ENCODE assay signal across 25 mouse cellular contexts in genomic region chr8:114137181-114137580, GRCm38 (mm10). TPM values are rescaled to one million over a fixed set of nuclear protein-coding genes. Genes with fewer than 3 reads are reported as not detected.
DNase-seq lines count a peak whose midpoint lies in the region; ATAC-seq and TF ChIP-seq lines count a peak whose summit lies in the region.
"Had no signal": no experiment of that assay in that cellular context is flagged by ENCODE, and none has a peak within 500 bp of the region (broad histone marks: within the 10 kb centered on the region; RNA-seq: fewer than 3 reads in every experiment).

No protein-coding gene starts in this region.

- no peak for TF ChIP-seq EP300 in liver, postnatal 0 days (IDR thresholded peaks at IDR 0.05; ENCODE audit: low read depth)

- TF ChIP-seq POLR2A in liver, adult 2 months (IDR thresholded peaks at IDR 0.05; ENCODE audit: extremely low read depth, insufficient read depth, low read length), result no peak

- peak overlapping the region; percentile 42 for H3K9ac ChIP-seq in liver, adult 2 months (ENCODE audit: low read depth, low read length)
- no peak overlapping the region for H3K9ac ChIP-seq in liver, postnatal 0 days (replicated peaks)
- H3K9ac ChIP-seq: embryonic facial prominence, embryonic 12.5 days; forebrain, embryonic 13.5 days; lung, embryonic 14.5 days; midbrain, embryonic 15.5 days had no signal

- H3K4me2 ChIP-seq in liver, postnatal 0 days (ENCODE audit: low read depth, low read length), result no peak overlapping the region
- H3K4me2 ChIP-seq: embryonic facial prominence, embryonic 12.5 days; forebrain, embryonic 13.5 days; lung, embryonic 14.5 days; midbrain, embryonic 15.5 days had no signal

- no peak for TF ChIP-seq CTCF in gastrocnemius, adult 2 months (IDR thresholded peaks at IDR 0.05)
- no peak for TF ChIP-seq CTCF in liver, adult 2 months (IDR thresholded peaks at IDR 0.05; ENCODE audit: low read depth, low read length)
- no peak for TF ChIP-seq CTCF in liver, postnatal 0 days (IDR thresholded peaks at IDR 0.05; ENCODE audit: low read depth)

- peaks cover 25% of the 10 kb centered on the region for H3K4me1 ChIP-seq in liver, adult 2 months (ENCODE audit: control insufficient read depth, insufficient read depth, low read length)
- peaks cover 14% of the 10 kb centered on the region for H3K4me1 ChIP-seq in liver, postnatal 0 days (ENCODE audit: insufficient read depth)

- no peaks in the 10 kb centered on the region for H3K9me3 ChIP-seq in liver, postnatal 0 days (ENCODE audit: low read length)
- H3K9me3 ChIP-seq: embryonic facial prominence, embryonic 12.5 days; forebrain, embryonic 13.5 days; hindbrain, embryonic 10.5 days; midbrain, embryonic 15.5 days had no signal

- peaks cover 23% of the 10 kb centered on the region; the same call in 1 of the 2 replicates for H3K79me2 ChIP-seq in liver, adult 2 months (ENCODE audit: control insufficient read depth, insufficient read depth, low read length)

- H3K27ac ChIP-seq in gastrocnemius, adult 2 months, result peak overlapping the region; percentile 64
- peak overlapping the region; percentile 54 for H3K27ac ChIP-seq in liver, adult 2 months (replicated peaks; ENCODE audit: insufficient read depth, low read depth, low read length)
- no peak overlapping the region for H3K27ac ChIP-seq in liver, postnatal 0 days (ENCODE audit: low read depth)
- H3K27ac ChIP-seq: embryonic facial prominence, embryonic 12.5 days; forebrain, embryonic 13.5 days; hindbrain, embryonic 10.5 days; hindbrain, postnatal 0 days; midbrain, embryonic 15.5 days had no signal

- intact Hi-C loops in gastrocnemius, adult 2 months (cut with DNase I), result no loop called here
- intact Hi-C loops in gastrocnemius, postnatal 36 days (cut with DNase I), result no loop called here

- no peak overlapping the region for H3K4me3 ChIP-seq in gastrocnemius, adult 2 months
- peak overlapping the region; percentile 19; the same call in 1 of the 2 replicates for H3K4me3 ChIP-seq in liver, adult 2 months (ENCODE audit: insufficient read depth, low read depth, low read length)
- no peak overlapping the region for H3K4me3 ChIP-seq in liver, postnatal 0 days (ENCODE audit: low read depth, low read length)
- H3K4me3 ChIP-seq: embryonic facial prominence, embryonic 12.5 days; erythroblast, embryonic 14.5 days; forebrain, embryonic 13.5 days; hindbrain, embryonic 10.5 days; midbrain, embryonic 15.5 days; myocyte had no signal

- no peak for ATAC-seq in liver, postnatal 0 days
- ATAC-seq: forebrain, embryonic 13.5 days; hindbrain, postnatal 0 days; midbrain, embryonic 15.5 days; Patski had no signal

- no peaks in the 10 kb centered on the region for H3K27me3 ChIP-seq in liver, adult 2 months (ENCODE audit: control insufficient read depth, insufficient read depth, low read length)
- H3K27me3 ChIP-seq in liver, postnatal 0 days (ENCODE audit: insufficient read depth, low read length), result no peaks in the 10 kb centered on the region
- H3K27me3 ChIP-seq: embryonic facial prominence, embryonic 12.5 days; forebrain, embryonic 13.5 days; midbrain, embryonic 15.5 days; Patski had no signal

- DNase-seq in adrenal gland, adult (ENCODE audit: inconsistent age in 2 of 2, low spot score in 1 of 2), result peak; percentile 18 to 55
- DNase-seq in adrenal gland, postnatal 25 days, result no peak
- DNase-seq in gastrocnemius, adult 2 months, result peak; percentile 19
- DNase-seq in gastrocnemius, postnatal 36 days, result no peak
- peak; percentile 80 for DNase-seq in liver, adult 2 months (ENCODE audit: extremely low read depth, low read depth, low spot score)
- DNase-seq in liver, postnatal 0 days, result no peak
- no peak for DNase-seq in layer of hippocampus, adult 11-12 months (ENCODE audit: low spot score)
- no peak for DNase-seq in right cerebral cortex, postnatal 36 days (ENCODE audit: low spot score in 2 of 2)
- DNase-seq: cerebellum, adult 18-20 months; cerebellum, postnatal 25 days; kidney, adult 8-10 months; kidney, postnatal 25 days; left cerebral cortex, postnatal 4 days; lung, embryonic 14.5 days; lung, postnatal 36 days; spleen, adult 18-20 months; thymus, postnatal 36 days had no signal

- H3K36me3 ChIP-seq in liver, adult 2 months (ENCODE audit: control insufficient read depth, insufficient read depth, low read length), result peaks cover 55% of the 10 kb centered on the region
- H3K36me3 ChIP-seq in liver, postnatal 0 days (replicated peaks; ENCODE audit: insufficient read depth, low read length), result no peaks in the 10 kb centered on the region
- H3K36me3 ChIP-seq: embryonic facial prominence, embryonic 12.5 days; hindbrain, embryonic 10.5 days; midbrain, embryonic 15.5 days had no signal

- WGBS in liver, adult 2 months, result 16% methylated on average over 5 of the region's 5 CpGs
- WGBS in liver, postnatal 0 days (ENCODE audit: insufficient replicate concordance), result 71% methylated on average over 5 of the region's 5 CpGs

RNA-seq across cellular contexts. Expression of gene Nudt7, which starts 3.8 kb away (rescaled TPM):
- 59.8 and 63.5 TPM in 2 replicates for total RNA-seq in adrenal gland, postnatal 25 days (2021)
- 10 to 100 TPM; 18.4 to 37.6 TPM for total RNA-seq in gastrocnemius, adult 2 months (2021)
- 10 to 100 TPM; 23.8 to 40.2 TPM for total RNA-seq in gastrocnemius, postnatal 36 days (2021)
- 221 and 394 TPM in 2 replicates for total RNA-seq in liver, adult 2 months (2014; rRNA removed)
- polyA plus RNA-seq in liver, adult 2 months (2012; rRNA removed), result 233 and 293 TPM in 2 replicates
- polyA plus RNA-seq in liver, postnatal 0 days (2015; fragmentation: Nextera tagmentation; extraction: Ambion mirVana), result 42.4 and 42.7 TPM in 2 replicates
- polyA plus RNA-seq: myocyte had no signal

Comparison
In these comparisons a context has a peak if more than half of its experiments do, and no peak if none do; other contexts are left out.
1. DNase-seq: peak in adrenal gland, adult (2 of 2), gastrocnemius, adult 2 months (single experiment) and liver, adult 2 months (single experiment); none in adrenal gland, postnatal 25 days (single experiment), gastrocnemius, postnatal 36 days (0 of 2), liver, postnatal 0 days (single experiment), layer of hippocampus, adult 11-12 months (single experiment) and right cerebral cortex, postnatal 36 days (0 of 2).